Mouse (Mus musculus) gastrocnemius, postnatal 14 days (tissue): Measurements from ENCODE around the gene Shf. TPM values are rescaled to one million over a fixed set of nuclear protein-coding genes. Genes with fewer than 3 reads are reported as not detected.
"Not testable (repeated sequence)": the region's sequence is repeated elsewhere in the genome, so short reads cannot be mapped to it uniquely, and the experiment has no call there.

Experiments used
- DNase-seq: peaks from one replicate; pipeline ENCODE4 v3.0.0; 2021; ENCODE audit warnings: mixed read lengths
- intact Hi-C: fragments of 180-260 bp; cut with DNase I; formaldehyde crosslinking; loops from one replicate; pipeline ENCODE4 v1.15.1; 2025; ENCODE audit warnings: low total_unique reads
- long read RNA-seq, 2 experiments: library from polyadenylated mRNA; stranded (forward); transcript quantifications; one replicate each; pipeline ENCODE4 v2.0.0; 2021
- total RNA-seq, 2 experiments: library from RNA; stranded (reverse); gene quantifications; 2 replicates each; pipeline ENCODE4 v1.2.3; 2021

Shf gene
- 1 to 10 TPM; 5.1 to 6.0 TPM for total RNA-seq
- long read RNA-seq, experiment 1, partial matches to known transcripts: 0 of 2 reads
- long read RNA-seq, experiment 1, other reads (novel, unspliced or antisense): 0 of 2 reads
- long read RNA-seq, experiment 2, partial matches to known transcripts: 1 of 4 reads
- long read RNA-seq, experiment 2, other reads (novel, unspliced or antisense): 0 of 4 reads

- DNase-seq: peak; percentile 93
- intact Hi-C loops: no loop called here
These were observed at the start of gene Shf for GRCm38 (mm10) chr2:122368995-122369739. Shf (minus strand) TSS chr2:122369162.

DNA sequence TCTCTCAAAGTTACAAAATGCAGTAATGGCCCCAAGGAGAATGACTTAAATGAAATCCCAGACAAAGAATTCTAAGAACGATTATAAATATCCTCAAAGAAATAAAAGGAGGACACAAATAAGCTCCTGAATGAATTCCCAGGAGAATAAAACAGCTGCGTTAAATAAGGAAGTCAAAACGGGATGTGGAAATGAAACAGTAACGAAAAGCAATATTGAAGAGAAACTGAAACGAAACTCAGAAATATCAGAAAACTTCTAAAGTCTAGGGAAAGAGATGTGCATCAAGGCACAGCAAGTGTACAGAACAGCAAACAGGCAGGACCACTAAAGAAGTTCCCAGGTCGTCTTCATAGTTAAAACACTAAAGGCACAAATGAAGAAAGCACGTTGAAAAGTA, 40.0 kb upstream of the Shf start:
- intact Hi-C loops: no loop called here
- no peak for DNase-seq

DNA sequence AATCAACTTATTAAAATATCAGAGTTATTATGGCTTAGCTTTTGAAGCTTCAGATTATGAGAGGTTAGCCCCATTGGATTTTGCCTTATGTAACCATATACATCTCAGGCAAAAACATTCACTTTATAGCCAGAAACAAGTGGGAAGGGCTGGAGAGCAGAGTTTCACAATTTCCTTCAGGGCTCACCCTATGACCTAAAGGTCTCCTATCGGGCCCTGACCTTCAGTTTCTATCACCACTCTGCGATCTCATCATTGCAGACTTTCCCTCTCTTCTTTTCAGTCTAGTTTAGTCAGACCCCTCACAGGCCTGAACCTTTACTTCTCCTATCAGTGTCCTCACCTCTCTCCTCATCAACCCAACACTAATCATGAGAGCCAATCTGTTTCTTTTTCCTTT, 38.6 kb upstream of the Shf start:
- no peak for DNase-seq
- intact Hi-C loops: no loop called here

GRCm38 (mm10) chr2:122396150-122396549, 27.2 kb upstream of the Shf start:
- intact Hi-C loops: no loop called here
- no peak for DNase-seq

DNA sequence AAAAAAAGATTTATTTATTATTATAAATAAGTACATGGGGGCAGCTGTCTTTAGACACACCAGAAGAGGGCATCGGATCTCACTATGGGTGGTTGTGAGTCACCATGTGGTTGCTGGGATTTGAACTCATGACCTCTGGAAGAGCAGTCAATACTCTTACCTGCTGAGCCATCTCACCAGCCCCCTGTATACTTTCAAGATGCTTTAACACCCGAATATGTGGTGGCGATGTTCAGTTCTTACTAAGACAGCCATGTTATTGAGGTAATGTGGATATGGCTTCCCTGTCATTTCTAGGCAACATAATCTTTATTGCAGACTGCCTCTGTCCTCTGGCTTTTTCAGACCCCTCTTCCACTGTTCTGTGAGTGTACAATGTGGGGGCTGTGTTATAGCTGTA, 18.2 kb upstream of the Shf start:
- not testable (repeated sequence) for DNase-seq
- intact Hi-C loops: loop anchor here (10.0 kb wide), 1 partner anchor 238 kb away; no protein-coding TSS in a partner anchor

- no peak for DNase-seq
- intact Hi-C loops: loop anchor here (10.0 kb wide), 1 partner anchor 240 kb away; no protein-coding TSS in a partner anchor
These were observed 16.1 kb upstream of the Shf start for GRCm38 (mm10) chr2:122385095-122385494.

DNA sequence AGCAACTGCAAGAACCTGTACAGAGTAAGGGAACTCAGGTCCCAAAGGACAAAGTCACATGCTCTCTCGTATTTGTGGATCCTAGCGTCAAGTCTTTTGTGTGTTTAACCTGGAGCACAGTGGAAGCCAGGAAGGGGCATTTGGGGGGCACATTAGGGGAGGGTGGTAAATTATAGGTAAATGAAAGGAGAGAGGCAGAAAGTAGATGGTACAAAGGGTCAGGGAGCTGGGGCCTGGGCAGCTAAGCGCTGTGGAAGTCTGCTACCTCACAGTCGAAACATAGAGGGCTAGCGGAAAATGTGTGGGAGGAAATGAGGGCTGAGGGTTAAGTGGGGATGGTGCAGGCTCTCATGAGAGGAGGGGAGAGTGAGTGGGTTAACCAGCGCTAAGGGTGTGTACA, 13.2 kb upstream of the Shf start:
- intact Hi-C loops: loop anchor here (5.0 to 10.0 kb wide), 3 partner anchors 85 to 243 kb away; no protein-coding TSS in a partner anchor
- no peak for DNase-seq

- DNase-seq: no peak
- intact Hi-C loops: loop anchor here (5.0 to 10.0 kb wide), 3 partner anchors 86 to 243 kb away; no protein-coding TSS in a partner anchor
These were observed 12.6 kb upstream of the Shf start for GRCm38 (mm10) chr2:122381329-122382103.

DNA sequence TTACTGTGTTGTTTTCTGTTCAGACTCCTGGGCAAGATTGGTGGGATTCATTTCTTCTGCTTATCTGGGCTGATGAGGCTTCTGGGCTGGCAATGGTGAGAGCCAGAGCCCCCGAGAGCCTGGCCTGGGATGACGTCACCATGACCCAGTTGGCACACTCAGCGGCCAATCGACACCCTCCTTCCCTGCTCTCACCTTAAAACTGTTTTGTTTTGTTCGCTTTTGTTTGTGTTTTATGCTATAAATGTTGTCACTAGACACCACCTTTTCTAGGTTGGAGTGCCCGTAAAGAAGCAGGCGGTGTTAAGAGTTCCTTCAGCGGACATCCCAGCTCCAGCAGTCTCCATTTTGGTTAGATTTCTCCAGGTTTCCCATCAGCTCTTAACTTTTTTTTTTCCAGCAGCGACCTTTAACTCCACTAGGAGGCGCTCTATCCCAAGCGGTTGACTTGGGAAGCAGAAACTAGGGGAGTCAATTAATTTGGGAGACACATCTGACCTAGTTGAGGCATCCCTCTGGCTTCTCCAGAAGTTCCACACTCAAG, 11.9 kb upstream of the Shf start:
- peak; percentile 40 for DNase-seq
- intact Hi-C loops: loop anchor here (5.0 to 10.0 kb wide), 3 partner anchors 86 to 244 kb away; no protein-coding TSS in a partner anchor

DNA sequence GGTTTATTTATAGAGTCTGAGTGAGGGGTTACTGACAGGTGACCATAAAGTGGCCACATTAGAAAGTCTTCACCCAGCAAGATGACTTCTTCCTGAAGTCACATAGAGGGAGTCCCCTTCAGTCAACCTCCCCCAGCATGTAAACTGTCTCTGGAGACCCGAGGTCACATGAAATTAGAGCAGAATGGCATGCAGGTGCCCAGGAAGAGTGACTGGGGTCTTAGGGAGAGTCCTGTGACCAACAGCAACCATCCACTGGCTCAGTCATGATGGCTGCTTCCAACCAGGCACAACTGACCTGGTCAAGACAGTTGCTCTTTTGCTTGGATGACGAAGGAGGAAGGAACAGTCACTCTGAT, 10.3 kb upstream of the Shf start:
- intact Hi-C loops: no loop called here
- DNase-seq: no peak

- no peak for DNase-seq
These were observed 9.7 kb upstream of the Shf start for GRCm38 (mm10) chr2:122378421-122379291.

GRCm38 (mm10) chr2:122377751-122378246, 8.8 kb upstream of the Shf start:
- DNase-seq: peak; percentile 64
- intact Hi-C loops: no loop called here

More at GRCm38 (mm10) chr2:122378421-122379291, 9.7 kb upstream of the Shf start:
- intact Hi-C loops: no loop called here

GRCm38 (mm10) chr2:122377215-122377674, 8.3 kb upstream of the Shf start:
- DNase-seq: peak; percentile 95
- intact Hi-C loops: no loop called here

DNA sequence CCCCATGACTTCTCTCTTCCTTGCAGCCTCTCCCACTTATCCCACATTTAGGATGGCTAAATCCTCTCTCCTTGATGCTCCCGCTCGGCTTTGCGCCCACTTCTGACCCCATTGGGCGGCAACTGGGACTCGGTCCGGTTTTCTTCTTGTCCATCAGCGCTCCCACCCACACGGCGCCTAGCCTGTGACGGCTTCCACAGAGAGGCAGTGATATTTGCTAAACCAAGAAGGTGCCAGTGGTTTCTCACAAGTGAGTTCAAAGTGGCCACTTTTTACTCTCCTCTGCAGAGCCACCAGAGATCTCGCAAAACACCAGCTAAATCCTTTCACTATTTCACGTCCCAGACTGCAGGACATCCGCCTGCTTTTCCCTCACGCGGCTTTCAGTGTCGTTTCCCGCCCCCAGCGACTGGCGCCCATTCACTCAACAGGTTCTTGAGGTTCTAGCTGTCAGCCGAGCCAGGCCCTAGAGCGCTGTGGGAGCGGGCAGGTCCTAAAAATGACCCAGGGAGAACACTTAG, 7.1 kb upstream of the Shf start:
- intact Hi-C loops: no loop called here

DNA sequence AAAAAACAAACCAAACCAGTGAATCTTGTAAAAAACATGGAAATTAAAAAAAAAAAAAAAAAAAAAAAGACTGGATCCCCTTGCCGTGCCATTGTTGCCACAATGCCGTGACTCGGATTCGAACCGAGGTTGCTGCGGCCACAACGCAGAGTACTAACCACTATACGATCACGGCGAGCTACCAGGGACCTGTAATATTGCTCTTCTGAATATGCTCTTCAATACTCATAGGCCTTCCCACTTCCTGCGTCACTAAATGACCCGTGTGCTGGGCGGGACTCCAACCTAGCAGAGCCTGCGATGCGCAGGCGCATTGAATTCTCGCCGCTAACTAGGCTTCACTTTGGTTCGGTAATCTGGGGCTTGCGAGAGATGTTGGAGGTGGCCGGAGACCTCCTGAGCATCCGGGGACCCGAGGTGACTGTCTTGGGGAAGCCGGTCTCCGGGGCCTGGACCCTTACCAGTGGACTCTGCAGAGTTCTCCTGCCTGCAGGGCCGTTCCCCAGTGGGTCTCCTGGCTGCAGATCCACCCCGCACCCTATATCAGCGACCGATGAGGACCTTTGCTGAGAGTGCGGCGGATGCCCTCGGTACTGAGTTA, 6.5 kb upstream of the Shf start:
- intact Hi-C loops: no loop called here
- DNase-seq: peak; percentile 91

More for the DNA sequence above, 7.1 kb upstream of the Shf start:
- DNase-seq: peak; percentile 42

DNA sequence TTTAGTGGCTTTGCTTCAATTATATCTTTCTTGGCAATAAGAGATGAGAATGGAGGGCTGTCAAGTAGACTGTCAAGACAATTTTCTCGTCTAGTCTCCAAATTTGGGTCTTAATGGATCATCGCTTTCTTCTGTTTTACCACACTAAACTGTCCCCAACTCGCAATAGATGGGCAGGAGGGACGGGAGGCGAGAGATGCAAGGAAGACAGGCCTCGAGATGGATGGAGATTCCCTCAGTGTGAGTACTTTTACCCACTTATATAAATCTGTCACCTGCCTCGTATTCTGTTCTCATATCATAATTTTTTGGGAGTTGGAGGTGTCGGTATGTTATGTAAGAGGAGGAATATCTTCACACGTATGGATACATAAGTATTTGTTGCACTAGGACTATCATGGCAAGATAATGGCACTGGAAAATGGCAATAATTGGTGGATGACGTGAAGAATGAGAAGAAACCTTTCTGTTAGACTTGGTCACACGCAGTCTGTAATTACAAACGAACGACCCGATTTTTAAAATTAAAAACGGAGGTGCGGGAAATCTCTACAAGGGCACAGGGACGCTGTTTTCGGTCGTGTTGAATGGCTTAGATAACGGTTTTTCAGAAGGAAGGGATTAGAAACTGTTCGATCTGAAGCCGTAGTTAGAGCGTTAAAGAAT, 5.8 kb upstream of the Shf start:
- intact Hi-C loops: no loop called here
- no peak for DNase-seq

- DNase-seq: no peak
- intact Hi-C loops: no loop called here
These were observed 5.0 kb upstream of the Shf start for GRCm38 (mm10) chr2:122374012-122374411.

DNA sequence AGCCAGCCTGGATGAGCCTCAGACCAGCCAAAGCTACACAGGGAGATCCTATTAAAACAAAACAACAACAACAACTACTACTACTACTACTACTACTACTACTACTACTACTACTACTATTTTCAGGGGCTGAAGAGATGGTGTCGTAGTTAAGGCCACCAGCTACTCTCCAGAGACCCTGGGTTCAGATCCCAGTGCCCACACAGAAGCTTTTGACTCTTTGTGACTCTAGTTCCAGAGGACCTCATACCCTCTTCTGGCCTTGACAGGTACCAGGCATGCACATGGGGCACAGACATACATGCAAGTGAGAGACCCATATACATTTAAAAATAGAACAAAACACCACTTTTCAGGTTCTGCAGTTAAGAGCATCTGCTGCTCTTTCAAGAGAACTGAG, 3.6 kb upstream of the Shf start:
- no peak for DNase-seq
- intact Hi-C loops: no loop called here
